Mouse (Mus musculus) gastrocnemius, postnatal 25 days (tissue): ENCODE measurements around the gene Zfp36l2. TPM values are rescaled to one million over a fixed set of nuclear protein-coding genes. Genes with fewer than 3 reads are reported as not detected.

Experiments
- DNase-seq: peaks from one replicate; pipeline ENCODE4 v3.0.0; 2022
- total RNA-seq, 2 experiments: library from RNA; stranded (reverse); gene quantifications; 1 replicate in 1 of 2; 2 replicates in 1 of 2; pipeline ENCODE4 v1.2.3; 2021

The Zfp36l2 gene
- total RNA-seq, 2 experiments from 2014 or later = 10.1 to 14.9 TPM

DNA sequence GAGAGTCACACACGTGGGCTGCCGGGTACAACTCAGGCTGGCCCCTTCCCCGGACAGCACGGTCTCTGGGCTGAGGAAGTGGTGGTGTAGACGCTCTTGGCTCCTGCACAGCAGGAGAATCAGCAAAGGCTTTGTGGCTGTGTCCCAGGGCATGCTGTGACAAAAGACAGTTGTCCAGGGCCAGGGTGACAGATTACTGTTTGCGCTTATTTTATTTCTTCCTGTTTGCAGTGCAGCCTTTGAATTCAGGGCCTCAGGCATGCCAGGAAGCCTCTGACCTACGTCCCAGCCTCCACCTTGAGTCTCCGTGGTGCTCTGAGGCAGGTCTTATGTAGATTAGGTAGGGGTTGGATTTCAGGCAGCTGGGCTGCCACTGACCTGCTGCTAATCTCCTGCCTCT lies 10.3 kb downstream of the Zfp36l2 start:
- peak; percentile 3 for DNase-seq

DNA sequence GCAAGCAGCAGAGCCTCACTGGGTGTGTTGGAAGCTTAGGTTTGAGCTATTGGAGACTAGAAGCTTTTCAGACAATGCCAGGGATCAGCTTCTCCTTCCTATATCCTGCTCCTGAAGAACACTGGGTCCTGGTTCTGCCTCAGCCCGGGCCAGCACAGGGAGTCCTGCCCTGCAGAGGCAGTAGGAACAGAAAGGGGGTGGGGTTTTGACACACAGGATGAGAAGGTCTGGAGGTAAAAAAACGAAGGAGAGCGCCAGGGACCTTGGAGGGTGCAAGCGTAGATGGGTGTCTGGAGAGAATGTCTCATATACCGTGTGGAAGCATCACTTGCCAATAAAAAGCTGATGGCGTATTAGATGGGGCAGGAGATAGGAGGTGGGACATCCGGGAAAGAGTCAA lies 11.3 kb downstream of the Zfp36l2 start:
- no peak for DNase-seq

DNA sequence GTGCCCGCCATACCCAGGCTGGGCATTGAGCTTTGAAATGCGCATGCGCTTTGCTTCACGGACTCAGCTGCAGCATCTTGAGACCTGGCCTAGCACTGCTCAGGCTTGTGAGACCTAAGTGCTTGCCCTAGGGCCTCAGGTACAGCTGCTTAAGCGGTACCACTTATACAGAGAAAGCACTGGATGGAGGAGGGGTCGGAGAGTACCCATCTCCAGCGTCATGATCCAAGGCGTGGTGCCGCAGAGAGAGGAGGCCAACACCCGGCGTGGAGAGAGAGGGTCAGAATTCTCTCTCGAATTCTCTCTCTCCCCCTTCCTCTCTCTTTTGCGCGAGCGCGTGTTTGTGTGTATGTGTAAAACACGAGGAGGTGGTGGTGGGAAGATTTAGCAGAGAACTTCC lies 12.6 kb downstream of the Zfp36l2 start:
- no peak for DNase-seq

DNA sequence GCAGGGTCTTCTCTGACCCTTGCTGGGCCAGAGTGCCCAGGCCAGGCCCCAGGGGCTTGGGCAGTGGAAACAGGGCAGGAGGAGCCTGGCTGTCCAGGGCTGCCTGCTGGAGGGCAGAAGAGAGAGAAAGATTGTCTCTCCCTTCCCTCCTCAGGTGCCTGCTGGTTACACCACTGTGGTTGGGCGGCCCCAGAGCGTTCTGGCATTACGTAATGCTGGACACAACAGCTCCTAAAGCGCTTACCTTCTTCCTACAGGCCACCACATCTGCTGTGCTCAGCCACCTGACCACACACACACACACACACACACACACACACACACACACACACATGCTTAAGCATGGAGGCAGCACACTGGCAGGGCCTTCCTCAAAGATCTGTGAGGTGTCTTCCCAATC lies 20.4 kb downstream of the Zfp36l2 start:
- peak; percentile 3 for DNase-seq

DNA sequence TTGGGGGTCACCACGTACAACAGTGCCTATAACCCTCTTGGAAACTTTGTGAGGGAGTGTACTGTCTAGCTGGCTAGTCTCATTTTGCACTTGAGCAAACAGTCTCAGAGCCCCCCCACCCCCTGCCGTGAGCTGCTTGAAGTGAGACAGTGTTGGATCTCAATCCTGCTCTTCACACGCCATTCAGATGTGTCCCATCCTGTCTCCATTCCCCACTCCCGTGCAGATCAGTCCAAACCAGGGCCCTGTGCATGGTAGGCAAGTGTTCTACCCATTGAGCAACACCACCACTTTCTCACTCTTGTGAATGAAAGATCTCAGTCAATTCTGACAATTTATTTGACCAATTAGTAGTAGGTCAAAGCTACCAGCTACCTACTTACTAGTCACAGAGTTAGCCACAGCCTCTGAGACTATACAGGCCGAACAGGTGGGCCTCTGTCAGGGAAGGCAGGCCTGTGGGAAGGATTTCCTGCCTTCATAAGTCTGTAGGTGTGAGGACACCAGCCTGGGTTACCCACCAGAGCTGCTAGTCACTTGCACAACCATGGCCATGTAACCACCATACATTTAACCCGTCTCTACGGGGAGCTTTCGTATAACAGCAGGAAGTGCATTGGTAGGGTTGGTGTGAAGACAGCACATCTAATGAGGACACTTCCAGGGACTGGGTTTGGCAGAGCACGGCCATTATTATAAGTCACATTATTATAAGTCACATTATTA lies 21.4 kb downstream of the Zfp36l2 start:
- peak; percentile 2 for DNase-seq

DNA sequence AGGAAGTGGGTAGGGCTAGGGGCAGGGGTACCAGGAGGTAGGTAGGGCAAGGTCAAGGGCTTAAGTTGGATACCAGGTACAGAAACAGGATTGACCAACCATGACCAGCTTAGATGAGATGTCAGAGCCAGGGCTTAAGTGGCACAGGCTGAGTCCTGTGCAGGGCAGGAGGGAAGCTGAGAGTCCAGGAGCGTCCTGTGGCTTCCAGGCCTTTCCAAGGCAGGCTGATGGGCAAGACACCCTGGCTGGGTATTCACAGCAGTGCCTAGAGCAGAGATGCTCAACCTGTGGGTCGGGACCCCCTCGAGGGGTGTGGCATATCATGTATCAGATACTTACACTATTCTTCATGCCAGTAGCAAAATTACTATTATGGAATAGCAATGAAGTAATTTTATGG lies 22.0 kb downstream of the Zfp36l2 start:
- DNase-seq = peak; percentile 3

DNA sequence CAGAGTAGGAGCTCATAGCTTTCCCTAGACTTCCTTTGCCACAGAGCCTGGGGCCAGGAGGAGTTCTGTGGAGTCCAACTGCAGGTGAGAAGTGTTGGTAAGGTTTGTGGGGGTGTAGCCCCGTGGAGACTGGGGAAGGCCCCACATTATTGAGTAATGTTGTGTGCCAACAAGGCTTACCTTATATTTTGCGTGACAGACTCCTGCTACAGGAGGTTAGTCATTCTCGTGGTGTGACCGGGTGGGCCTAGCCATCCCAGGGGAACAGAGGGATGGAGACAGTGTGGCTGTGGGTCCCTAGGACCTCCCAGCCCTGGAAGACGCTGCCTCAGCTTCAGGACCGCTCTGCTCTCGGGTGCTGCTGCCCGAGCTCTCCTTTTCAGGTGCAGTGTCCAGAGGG lies 23.6 kb downstream of the Zfp36l2 start:
- DNase-seq = no peak

DNA sequence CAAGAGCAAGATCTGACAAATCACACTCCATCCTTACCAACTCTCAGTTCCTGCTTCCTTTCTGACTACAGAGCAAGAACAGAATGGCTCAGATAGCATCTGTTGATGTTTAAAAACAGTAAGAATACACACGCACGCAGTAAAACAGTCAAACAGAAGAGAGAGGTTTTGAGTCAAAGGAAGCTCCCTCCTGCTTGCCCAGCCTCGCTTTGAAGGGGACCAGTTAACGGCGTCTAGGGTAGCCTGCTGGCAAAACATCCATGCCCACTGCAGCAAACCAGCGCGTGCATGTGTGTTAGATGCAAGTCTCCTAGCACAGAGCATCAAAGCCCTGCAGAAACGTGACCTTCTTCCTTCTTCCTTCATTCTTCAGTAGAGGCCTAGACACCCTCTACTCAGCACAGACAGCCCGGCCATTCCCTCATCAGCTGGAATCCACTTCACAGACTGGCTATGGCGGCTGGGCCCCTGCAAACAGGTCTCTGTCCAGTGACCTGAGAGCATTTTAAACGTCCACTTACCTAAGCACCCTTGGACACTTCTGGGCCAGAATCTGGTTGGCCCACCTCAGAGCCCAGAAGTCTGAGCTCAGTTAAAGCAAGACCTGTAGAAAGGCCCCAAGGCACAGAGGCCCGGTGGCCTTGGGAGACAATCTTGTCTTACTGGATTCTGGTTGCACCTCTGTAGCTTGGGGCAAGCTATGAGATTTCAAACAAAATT lies 24.5 kb downstream of the Zfp36l2 start:
- DNase-seq = peak; percentile 4

DNA sequence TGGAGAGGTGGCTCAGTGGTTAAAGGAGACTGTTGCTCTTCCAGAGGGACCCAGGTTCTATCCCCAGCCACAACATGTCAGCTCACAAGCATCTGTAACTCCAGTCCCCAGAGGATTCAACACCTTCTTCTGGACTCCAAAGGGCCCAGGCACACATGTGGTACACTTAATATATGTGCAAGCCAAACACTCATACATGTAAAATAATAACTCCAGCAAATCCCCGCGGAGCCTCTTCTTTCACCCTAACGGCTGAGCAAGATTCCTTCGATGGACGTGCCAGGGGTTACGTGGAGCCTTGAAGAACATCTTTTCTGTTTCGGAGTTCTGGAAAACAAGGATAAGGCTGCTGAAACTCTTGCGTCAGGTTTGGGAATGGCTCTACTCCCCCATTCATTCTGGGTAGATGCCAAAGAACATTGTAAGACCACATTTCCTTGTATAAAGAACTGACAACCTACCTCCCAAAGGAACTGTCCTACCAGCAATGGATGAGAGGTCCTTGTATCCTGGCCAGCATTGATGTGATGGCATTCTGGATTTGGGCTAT lies 25.5 kb downstream of the Zfp36l2 start:
- peak; percentile 5 for DNase-seq

DNA sequence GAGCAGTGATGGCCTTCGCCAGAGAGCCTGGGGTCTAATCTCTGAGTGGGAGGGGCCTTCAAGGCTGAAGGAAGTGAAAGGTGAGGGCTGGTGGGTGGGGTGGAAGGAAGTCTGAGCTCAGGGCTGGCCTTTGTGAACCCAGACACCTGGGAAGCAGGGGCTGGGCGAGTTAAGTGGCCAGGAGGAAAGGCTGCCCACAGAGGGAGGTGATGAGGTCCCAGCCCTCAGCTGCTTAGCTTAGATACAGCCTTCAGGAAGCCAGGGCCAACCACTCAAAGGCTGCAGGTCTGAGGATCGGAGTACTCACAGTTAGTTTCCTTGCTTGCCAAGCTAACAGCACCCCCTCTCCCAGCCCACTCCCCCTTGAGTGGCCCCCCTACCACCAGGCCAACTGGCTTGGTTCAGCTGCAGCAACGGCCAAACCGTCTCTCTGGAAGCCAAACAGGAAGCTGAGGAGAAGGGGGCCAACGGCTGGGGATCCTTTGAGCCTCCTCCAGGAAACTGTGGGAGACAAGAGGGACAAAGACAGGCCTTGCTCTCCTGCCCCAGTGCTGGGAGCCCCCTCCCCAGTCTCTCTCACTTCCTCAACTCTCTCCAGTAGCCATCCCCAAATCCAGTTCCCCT lies 26.4 kb downstream of the Zfp36l2 start:
- peak; percentile 11 for DNase-seq

DNA sequence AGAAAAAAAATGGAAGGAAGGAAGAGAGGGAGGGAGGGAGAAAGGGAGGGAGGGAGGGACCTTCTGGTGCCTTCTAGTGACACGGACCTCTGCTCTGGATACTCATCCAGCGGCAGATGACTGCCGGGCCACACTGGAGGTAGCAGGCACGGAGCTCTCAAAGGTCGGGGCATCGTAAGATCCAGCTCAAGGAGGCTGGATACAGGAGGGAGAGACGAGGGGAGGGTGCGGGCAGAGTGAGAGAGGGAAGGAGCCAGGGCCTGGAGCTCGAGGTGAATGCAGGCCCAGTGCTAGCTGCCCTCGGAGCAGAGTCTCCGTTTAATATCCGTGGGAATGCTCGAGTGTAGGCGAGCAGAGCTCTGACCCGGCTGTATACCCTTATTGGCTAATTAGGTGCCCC lies 28.9 kb downstream of the Zfp36l2 start:
- no peak for DNase-seq

DNA sequence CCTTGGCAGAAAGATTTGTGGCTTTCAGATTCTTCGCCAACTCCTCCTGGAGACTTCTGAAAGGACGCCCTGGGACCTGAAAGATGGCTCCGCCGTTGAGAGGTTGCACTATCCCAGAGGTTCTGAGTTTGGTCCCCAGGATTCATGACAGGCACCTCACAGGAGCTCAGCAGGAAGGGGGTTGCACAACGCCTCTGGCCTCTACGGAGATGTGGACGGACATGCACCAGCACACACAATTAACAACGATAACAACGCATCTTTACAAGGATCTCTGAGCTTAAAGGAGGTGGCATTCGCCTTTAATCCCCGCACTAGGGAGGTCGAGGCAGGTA lies 29.3 kb downstream of the Zfp36l2 start:
- DNase-seq = no peak

DNA sequence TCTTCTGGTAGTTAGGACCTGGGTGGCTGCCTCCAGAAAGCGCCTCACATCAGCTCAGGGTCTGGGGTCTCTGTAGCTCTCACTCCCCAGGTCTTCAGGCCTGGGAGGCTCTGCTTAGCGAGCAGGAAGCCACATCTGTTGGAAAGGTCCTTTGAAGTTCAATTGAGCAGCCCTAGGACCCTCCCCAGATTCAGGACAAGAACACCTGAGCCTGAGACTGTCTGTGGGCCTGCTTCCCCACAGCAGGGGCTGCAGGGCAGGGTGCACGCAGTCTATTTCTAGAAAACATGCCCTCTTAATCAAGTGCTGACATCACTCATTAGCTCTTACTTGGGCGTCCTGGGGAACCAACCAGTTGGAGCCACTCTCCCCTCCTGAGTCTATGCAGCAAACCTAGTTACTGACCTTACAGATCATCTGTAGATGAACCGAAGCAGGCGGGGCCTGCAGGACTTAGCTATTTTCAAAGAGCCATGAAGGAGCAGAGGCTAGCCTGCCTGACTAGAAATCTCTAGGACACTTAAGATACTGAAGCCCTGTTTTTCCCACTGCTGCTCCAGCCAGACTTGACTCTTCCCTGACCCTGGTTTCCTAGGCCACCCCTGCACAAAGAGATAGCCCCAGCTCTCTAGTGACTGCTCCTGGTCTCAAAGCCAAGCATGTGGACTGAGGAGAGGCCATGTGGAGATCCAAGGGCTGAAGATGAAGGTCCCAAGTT lies 29.8 kb downstream of the Zfp36l2 start:
- DNase-seq = no peak

DNA sequence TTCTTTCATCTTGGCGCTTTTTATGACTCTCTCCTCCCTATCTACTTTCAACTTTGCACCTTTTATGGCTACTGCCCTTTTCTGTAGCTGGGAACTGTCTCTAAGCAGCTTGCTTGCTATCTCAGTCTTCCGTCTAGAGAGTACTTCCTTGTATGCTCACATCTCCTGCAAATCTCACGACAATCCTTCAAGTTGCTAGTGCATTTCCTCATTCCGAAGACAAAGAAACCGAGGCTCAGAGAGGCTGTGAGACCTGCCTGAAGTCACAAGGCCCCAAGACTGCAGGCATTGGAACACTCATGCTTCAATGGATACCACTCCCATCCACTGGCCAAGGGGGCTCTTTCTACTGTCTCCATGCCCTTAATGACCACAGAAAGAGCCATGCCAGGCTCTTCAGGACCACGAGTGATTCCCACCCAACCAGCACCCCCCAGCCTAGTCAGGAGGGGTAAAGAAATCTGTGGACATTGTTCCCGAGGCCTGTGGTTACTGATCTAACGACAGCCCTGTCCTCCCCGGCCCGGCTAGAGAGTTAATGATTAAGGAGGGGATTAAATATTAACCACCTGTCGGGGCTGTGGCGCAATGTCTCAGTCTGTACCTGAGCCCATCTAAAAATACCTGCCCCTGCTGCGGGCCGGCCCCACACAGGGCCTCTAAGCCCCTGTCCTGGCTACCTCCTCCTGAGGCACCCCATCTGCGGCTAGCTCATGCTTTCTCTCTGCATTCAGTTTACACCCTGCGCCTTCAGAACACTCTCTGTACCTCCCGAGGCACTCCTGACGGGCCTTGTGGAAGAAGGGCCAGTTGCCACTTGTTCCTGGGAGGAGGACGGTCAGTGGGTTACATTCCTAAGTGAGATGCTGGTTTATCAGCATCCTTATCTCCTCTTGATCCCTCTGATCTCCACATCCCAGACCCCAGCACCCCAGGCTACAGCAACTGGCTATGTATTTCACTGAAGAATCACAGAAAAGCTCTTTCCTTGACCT lies 30.7 kb downstream of the Zfp36l2 start:
- no peak for DNase-seq

DNA sequence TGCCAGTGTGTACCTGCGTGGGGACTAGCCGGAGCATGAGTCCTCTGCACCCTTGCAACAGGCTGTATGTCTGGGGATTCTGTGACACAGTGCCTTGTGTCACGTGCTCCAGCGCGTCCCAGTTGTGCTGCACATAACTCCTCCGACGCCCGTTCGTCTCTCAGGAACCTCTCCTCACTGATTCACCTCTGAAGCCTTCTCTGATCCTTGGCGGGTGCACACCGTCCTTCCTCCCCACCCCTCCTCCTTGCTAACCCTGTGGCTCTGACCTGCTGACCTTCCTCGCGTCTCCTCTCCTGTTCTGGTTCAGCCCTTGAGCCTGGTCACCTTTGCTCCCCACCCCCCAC lies 31.5 kb downstream of the Zfp36l2 start:
- DNase-seq = no peak

DNA sequence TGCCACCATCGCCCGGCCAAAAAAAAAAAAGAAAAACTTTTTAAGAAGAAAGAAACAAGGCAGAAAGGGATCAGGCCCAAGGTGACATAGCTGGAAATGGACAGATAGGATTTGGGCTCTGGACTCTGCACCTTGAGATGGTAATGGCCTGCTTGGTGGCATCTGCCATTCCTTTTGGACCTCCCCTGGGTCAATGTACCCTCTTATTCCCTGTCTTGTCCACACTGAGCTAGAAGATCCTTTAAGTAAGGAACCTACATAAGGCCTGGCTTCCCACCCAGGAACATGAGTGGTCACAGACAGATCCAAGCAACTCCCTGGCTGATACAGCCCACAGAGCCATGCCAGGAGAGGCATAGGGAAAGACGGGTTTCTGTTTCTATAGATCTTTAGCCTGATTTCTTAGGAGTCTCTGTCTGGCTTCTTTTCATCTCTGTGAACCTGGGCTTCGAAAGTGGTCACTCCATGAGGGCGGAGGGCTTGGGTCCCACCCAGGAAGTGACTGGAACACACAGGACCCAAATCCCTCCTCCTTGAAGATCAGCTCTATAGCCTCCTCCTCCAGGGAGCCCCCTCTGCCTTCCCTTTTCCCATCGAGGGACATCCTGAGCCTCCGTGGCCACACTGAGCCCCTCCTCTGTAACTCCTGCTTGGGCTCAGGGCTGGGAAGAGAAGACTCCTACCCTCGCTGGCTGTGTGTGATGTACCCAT lies 32.1 kb downstream of the Zfp36l2 start:
- no peak for DNase-seq

DNA sequence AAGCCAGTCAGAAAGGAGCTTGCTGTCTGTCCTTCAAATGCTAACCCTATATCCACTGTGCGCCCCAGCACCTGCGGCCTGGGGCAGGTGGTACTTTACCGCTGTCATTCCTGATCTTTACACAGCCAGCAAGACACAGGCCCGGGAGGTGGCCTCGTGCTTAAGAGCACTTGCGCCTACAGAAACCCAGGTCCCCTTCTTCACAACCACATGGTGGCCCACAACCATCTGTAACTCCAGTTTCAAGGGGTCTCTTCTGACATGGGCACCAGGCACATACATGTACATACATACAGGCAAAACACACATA lies 32.8 kb downstream of the Zfp36l2 start:
- DNase-seq = no peak

DNA sequence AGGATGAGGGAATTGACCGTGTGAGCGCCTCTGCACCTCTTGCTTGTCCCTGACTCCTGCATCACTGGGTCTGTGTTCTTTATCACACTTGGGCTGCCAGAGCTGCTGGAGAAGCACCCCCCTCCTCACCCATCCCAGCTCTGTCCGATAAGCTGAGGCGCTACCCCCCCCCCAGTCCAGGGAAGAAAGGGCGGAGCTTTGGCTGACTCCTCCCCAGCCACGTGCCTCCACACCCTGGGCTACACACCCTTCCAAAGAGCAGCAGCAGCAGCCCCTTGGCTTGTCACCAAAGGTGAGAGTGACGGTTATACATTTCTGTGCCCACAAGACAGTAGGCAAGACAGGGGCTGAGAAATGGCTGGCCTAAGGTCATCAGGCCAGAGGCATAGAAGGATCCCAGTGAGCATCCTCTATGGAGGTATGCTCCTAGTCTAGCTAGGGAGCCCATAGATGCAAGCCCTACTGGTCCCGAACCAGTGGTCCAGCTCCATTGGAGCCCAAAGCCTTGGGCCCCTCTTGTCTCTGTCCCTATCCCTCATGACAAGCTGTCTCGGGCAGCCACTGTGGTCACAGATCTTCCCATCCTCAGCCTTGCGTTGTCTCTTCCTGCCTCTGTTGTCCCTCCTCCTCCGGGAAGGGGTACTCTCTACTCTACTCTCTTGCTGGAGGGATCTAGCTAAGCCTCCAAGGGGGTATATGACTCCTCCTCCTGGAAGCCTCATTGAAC lies 33.3 kb downstream of the Zfp36l2 start:
- no peak for DNase-seq

DNA sequence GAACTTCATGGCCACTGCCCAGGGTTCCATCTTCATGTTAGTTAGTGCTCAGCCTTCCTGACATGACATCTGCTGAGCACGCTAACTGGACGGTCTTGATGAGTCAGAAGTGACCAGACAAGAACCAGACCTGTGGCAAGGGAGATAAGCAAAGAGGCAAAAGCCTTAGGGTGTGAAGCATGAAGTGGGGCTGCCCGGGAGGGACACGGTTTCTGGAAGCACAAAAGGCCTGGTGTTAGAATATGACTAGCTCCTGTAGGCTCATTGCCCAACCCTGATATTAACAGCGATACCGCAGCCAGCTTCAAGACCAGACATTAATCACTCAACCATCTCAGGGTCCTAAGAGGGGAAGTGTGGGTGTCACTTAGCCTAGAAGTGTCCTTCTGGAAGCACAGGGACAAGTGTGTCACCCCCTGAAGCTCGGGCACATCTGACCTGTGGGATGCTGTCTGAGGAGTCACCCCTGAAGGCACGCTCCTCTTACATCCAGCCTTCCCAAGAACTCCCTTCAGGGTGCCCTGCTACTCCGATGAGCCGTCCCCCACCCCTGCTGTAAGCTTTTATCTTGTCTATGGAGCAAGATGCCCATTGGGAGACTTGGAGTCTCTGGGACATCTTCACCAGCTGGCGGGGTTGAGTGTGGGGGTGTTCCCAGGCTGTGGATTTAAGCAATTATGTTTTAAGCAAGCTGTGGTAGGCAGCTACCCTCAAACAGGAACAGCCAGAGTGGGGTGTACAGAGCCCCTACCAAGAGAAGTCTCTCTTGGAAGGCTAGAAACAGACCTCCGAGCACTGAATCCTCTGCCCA lies 34.6 kb downstream of the Zfp36l2 start:
- no peak for DNase-seq
